Mouse (Mus musculus) CH12.LX (cell line): ENCODE results near the gene Ubb. TPM values are rescaled to one million over a fixed set of nuclear protein-coding genes. Genes with fewer than 3 reads are reported as not detected.

Source experiments
- DNase-seq: peaks from one replicate; pipeline ENCODE4 v3.0.0-alpha.2; 2013; ENCODE audit errors: extremely low read depth
- H3K27ac ChIP-seq: 2 replicates; pipeline ENCODE4 v1.5.1; 2012; ENCODE audit warnings: low read depth, mild to moderate bottlenecking, control low read depth, moderate library complexity; ENCODE audit not compliant: insufficient read depth
- H3K27me3 ChIP-seq: replicated peaks from 2 replicates; pipeline ENCODE3; 2012; ENCODE audit warnings: inconsistent platforms
- H3K36me3 ChIP-seq, 2 experiments: replicated peaks in 1 of 2; 2 replicates each; pipeline versions ENCODE3 to v1.6.1; 2012; ENCODE audit warnings: inconsistent platforms in 1 of 2, low read length in 1 of 2, mild to moderate bottlenecking in 1 of 2, mixed read lengths in 1 of 2, moderate library complexity in 1 of 2; ENCODE audit not compliant: control insufficient read depth in 1 of 2, insufficient read depth in 1 of 2
- H3K4me1 ChIP-seq, 2 experiments: 2 replicates each; pipeline ENCODE4 v1.6.1; 2012; ENCODE audit warnings: inconsistent platforms in 1 of 2, moderate library complexity in 1 of 2; ENCODE audit not compliant: insufficient read depth in 2 of 2, control insufficient read depth in 1 of 2
- H3K4me2 ChIP-seq: 2 replicates; pipeline ENCODE4 v1.6.1; 2012; ENCODE audit warnings: low read depth, mild to moderate bottlenecking, control low read depth; ENCODE audit not compliant: poor library complexity, insufficient read depth, severe bottlenecking
- H3K4me3 ChIP-seq, 3 experiments: fragments of 150-350 bp in 1 of 3; sonication (generic) in 1 of 3; replicated peaks in 1 of 3; 2 replicates each; pipeline versions ENCODE3 to v1.5.1; 2011 to 2012; ENCODE audit warnings: low read depth in 2 of 3, low read length in 2 of 3, mild to moderate bottlenecking in 2 of 3, moderate library complexity in 2 of 3, control low read depth in 1 of 3, improper control_type of control experiment in 1 of 3, inconsistent platforms in 1 of 3, mixed read lengths in 1 of 3; ENCODE audit not compliant: poor library complexity in 1 of 3
- H3K79me2 ChIP-seq: replicated peaks from 2 replicates; pipeline ENCODE4 v1.6.1; 2012; ENCODE audit warnings: mild to moderate bottlenecking, moderate library complexity; ENCODE audit not compliant: control insufficient read depth, poor library complexity, insufficient read depth, severe bottlenecking; ENCODE audit errors: extremely low read depth
- H3K9ac ChIP-seq: 2 replicates; pipeline ENCODE4 v1.6.1; 2012; ENCODE audit warnings: low read depth, mild to moderate bottlenecking, control low read depth, moderate library complexity; ENCODE audit not compliant: insufficient read depth
- H3K9me3 ChIP-seq: replicated peaks from 2 replicates; pipeline ENCODE3; 2012; ENCODE audit warnings: low read length, inconsistent platforms, mixed read lengths
- BHLHE40 ChIP-seq: IDR thresholded peaks from 2 replicates; pipeline ENCODE4 v1.6.1; 2011; ENCODE audit warnings: mild to moderate bottlenecking, low read depth, low read length, improper control_type of control experiment
- CHD2 ChIP-seq: IDR thresholded peaks from 2 replicates; pipeline ENCODE4 v1.6.1; 2011; ENCODE audit warnings: low read length, improper control_type of control experiment
- CTCF ChIP-seq, 2 experiments: IDR thresholded peaks in 1 of 2; conservative IDR thresholded peaks in 1 of 2; 2 replicates each; pipeline ENCODE4 v1.5.1; 2011 to 2012; ENCODE audit warnings: low read depth in 2 of 2, low read length in 2 of 2, improper control_type of control experiment in 1 of 2, inconsistent platforms in 1 of 2, mild to moderate bottlenecking in 1 of 2, moderate library complexity in 1 of 2
- E2F4 ChIP-seq: IDR thresholded peaks from 2 replicates; pipeline ENCODE4 v1.6.1; 2011; ENCODE audit warnings: low read depth, low read length, improper control_type of control experiment; ENCODE audit not compliant: insufficient replicate concordance
- ELF1 ChIP-seq: IDR thresholded peaks from 2 replicates; pipeline ENCODE4 v1.6.1; 2014; ENCODE audit warnings: low read depth, mild to moderate bottlenecking, inconsistent platforms, low read length, improper control_type of control experiment
- EP300 ChIP-seq: IDR thresholded peaks from 2 replicates; pipeline ENCODE4 v1.6.1; 2011; ENCODE audit warnings: low read length, improper control_type of control experiment
- ETS1 ChIP-seq: conservative IDR thresholded peaks from 2 replicates; pipeline ENCODE4 v1.6.1; 2012; ENCODE audit warnings: low read depth, mild to moderate bottlenecking, inconsistent platforms, low read length, improper control_type of control experiment, moderate library complexity
- HCFC1 ChIP-seq: IDR thresholded peaks from 2 replicates; pipeline ENCODE4 v1.6.1; 2012; ENCODE audit warnings: low read depth, mild to moderate bottlenecking, inconsistent platforms, low read length, improper control_type of control experiment
- IRF4 ChIP-seq: IDR thresholded peaks from 2 replicates; pipeline ENCODE4 v1.6.1; 2014; ENCODE audit warnings: low read depth, mild to moderate bottlenecking, inconsistent platforms, low read length, improper control_type of control experiment
- JUND ChIP-seq: conservative IDR thresholded peaks from 2 replicates; pipeline ENCODE4 v1.6.1; 2011; ENCODE audit warnings: low read depth, low read length, improper control_type of control experiment
- KAT2A ChIP-seq: IDR thresholded peaks from 2 replicates; pipeline ENCODE4 v1.6.1; 2012; ENCODE audit warnings: low read length, improper control_type of control experiment, inconsistent platforms; ENCODE audit not compliant: insufficient replicate concordance
- MAFK ChIP-seq: IDR thresholded peaks from 2 replicates; pipeline ENCODE4 v1.6.1; 2011; ENCODE audit warnings: low read length, improper control_type of control experiment; ENCODE audit not compliant: insufficient replicate concordance
- MAX ChIP-seq: IDR thresholded peaks from 2 replicates; pipeline ENCODE4 v1.6.1; 2011; ENCODE audit warnings: low read length, improper control_type of control experiment
- MAZ ChIP-seq: IDR thresholded peaks from 2 replicates; pipeline ENCODE4 v1.6.1; 2012; ENCODE audit warnings: low read depth, mild to moderate bottlenecking, inconsistent platforms, low read length, improper control_type of control experiment, moderate library complexity
- MEF2A ChIP-seq: IDR thresholded peaks from 2 replicates; pipeline ENCODE4 v1.6.1; 2014; ENCODE audit warnings: low read depth, mild to moderate bottlenecking, inconsistent platforms, low read length, improper control_type of control experiment, borderline replicate concordance
- MXI1 ChIP-seq: IDR thresholded peaks from 2 replicates; pipeline ENCODE4 v1.6.1; 2011; ENCODE audit warnings: mild to moderate bottlenecking, low read depth, low read length, improper control_type of control experiment
- MYC ChIP-seq: IDR thresholded peaks from 2 replicates; pipeline ENCODE4 v1.6.1; 2011; ENCODE audit warnings: low read depth, mild to moderate bottlenecking, improper control_type of control experiment, low read length
- NRF1 ChIP-seq: IDR thresholded peaks from 2 replicates; pipeline ENCODE4 v1.6.1; 2014; ENCODE audit warnings: low read depth, mild to moderate bottlenecking, inconsistent platforms, low read length, improper control_type of control experiment, moderate library complexity
- PAX5 ChIP-seq: IDR thresholded peaks from 2 replicates; pipeline ENCODE4 v1.6.1; 2012; ENCODE audit warnings: low read length, inconsistent platforms, mixed read lengths
- POLR2A ChIP-seq: IDR thresholded peaks from 2 replicates; pipeline ENCODE4 v1.6.1; 2011; ENCODE audit warnings: low read depth, mild to moderate bottlenecking, improper control_type of control experiment, low read length
- POLR2AphosphoS2 ChIP-seq: IDR thresholded peaks from 2 replicates; pipeline ENCODE4 v1.6.1; 2011; ENCODE audit warnings: low read depth, low read length, improper control_type of control experiment
- RAD21 ChIP-seq: IDR thresholded peaks from 2 replicates; pipeline ENCODE4 v1.6.1; 2011; ENCODE audit warnings: low read depth, mild to moderate bottlenecking, low read length, improper control_type of control experiment, moderate library complexity
- RCOR1 ChIP-seq: conservative IDR thresholded peaks from 2 replicates; pipeline ENCODE4 v1.6.1; 2012; ENCODE audit warnings: low read depth, mild to moderate bottlenecking, inconsistent platforms, low read length, improper control_type of control experiment
- SIN3A ChIP-seq: IDR thresholded peaks from 2 replicates; pipeline ENCODE4 v1.6.1; 2012; ENCODE audit warnings: low read length, improper control_type of control experiment, inconsistent platforms
- SMC3 ChIP-seq: IDR thresholded peaks from 2 replicates; pipeline ENCODE4 v1.6.1; 2011; ENCODE audit warnings: low read depth, low read length, improper control_type of control experiment
- TBP ChIP-seq: conservative IDR thresholded peaks from 2 replicates; pipeline ENCODE4 v1.6.1; 2011; ENCODE audit warnings: low read depth, low read length, improper control_type of control experiment
- TCF12 ChIP-seq: IDR thresholded peaks from 2 replicates; pipeline ENCODE4 v1.6.1; 2014; ENCODE audit warnings: low read depth, mild to moderate bottlenecking, inconsistent platforms, low read length, improper control_type of control experiment
- UBTF ChIP-seq: IDR thresholded peaks from 2 replicates; pipeline ENCODE4 v1.6.1; 2012; ENCODE audit warnings: low read depth, mild to moderate bottlenecking, inconsistent platforms, low read length, improper control_type of control experiment, moderate library complexity
- USF1 ChIP-seq: IDR thresholded peaks from 2 replicates; pipeline ENCODE4 v1.6.1; 2014; ENCODE audit warnings: low read depth, mild to moderate bottlenecking, inconsistent platforms, low read length, improper control_type of control experiment
- USF2 ChIP-seq: conservative IDR thresholded peaks from 2 replicates; pipeline ENCODE4 v1.6.1; 2011; ENCODE audit warnings: low read depth, low read length, improper control_type of control experiment
- ZKSCAN1 ChIP-seq: IDR thresholded peaks from 2 replicates; pipeline ENCODE4 v1.6.1; 2012; ENCODE audit warnings: low read depth, inconsistent platforms, low read length, improper control_type of control experiment, borderline replicate concordance
- ZMIZ1 ChIP-seq: IDR thresholded peaks from 2 replicates; pipeline ENCODE4 v1.6.1; 2012; ENCODE audit warnings: low read depth, mild to moderate bottlenecking, inconsistent platforms, low read length, improper control_type of control experiment
- ZNF384 ChIP-seq: IDR thresholded peaks from 2 replicates; pipeline ENCODE4 v1.6.1; 2012; ENCODE audit warnings: low read depth, low read length, improper control_type of control experiment, inconsistent platforms
- dilution Hi-C: fragments of 300-500 bp; cut with MboI; formaldehyde crosslinking; loops from 2 replicates; pipeline ENCODE4 v1.14.3; 2020; ENCODE audit warnings: low sequenced_read_pairs; ENCODE audit not compliant: extremely low pct_unique_long_range_greater_than_20kb, extremely low pct_ligation_motif_present
- in situ Hi-C: fragments of 300-500 bp; cut with MboI; formaldehyde crosslinking; loops from 3 replicates; pipeline ENCODE4 v1.14.3; 2019; ENCODE audit warnings: low sequenced_read_pairs, low pct_ligation_motif_present, low pct_unique_long_range_greater_than_20kb, mixed read lengths
- polyA plus RNA-seq: library from polyadenylated mRNA; unstranded; fragments of >175 nt; gene quantifications from 2 replicates; pipeline ENCODE4 v1.2.1, GENCODE M21; 2012; ENCODE audit warnings: low read depth; ENCODE audit not compliant: insufficient read length
- total RNA-seq, 2 experiments: library from RNA; depleted of rRNA; stranded (reverse); fragments of 300-350 nt in 1 of 2; fragments of >200 nt in 1 of 2; gene quantifications; 2 replicates each; pipeline ENCODE4 v1.2.3; 2012 to 2014

Ubb gene
- total and polyA plus RNA-seq, 3 experiments: 1,092 to 2,098 (median 1,487) TPM

GRCm38 (mm10) chr11:62601732-62602618, 51.0 kb downstream of the Ubb start:
- Histone ChIP-seq H3K36me3 (peaks cover 68 to 81% of the 10 kb centered on the region in 2 experiments), H3K4me1 (peaks cover 14 to 49% of the 10 kb centered on the region in 2 experiments), H3K4me3 (peak overlapping the region; percentile 28 to 68 (median 41)), H3K79me2 (peaks cover 28% of the 10 kb centered on the region), H3K9ac (peak overlapping the region; percentile 75), H3K27ac (peak overlapping the region; percentile 51; the same call in 1 of the 2 replicates), H3K4me2 (peak overlapping the region; percentile 68), H3K27me3 (no peaks in the 10 kb centered on the region), H3K9me3 (no peaks in the 10 kb centered on the region)
- in situ Hi-C loops: no loop called here
- no peak for TF ChIP-seq HCFC1
- no peak for TF ChIP-seq ZMIZ1
- no peak; the same call in 1 of the 2 replicates for TF ChIP-seq POLR2A
- TF ChIP-seq MEF2A: no peak
- peak; percentile 92 for TF ChIP-seq ZNF384
- no peak for TF ChIP-seq E2F4
- TF ChIP-seq NRF1: no peak
- no peak for TF ChIP-seq IRF4
- TF ChIP-seq BHLHE40: no peak
- TF ChIP-seq USF1: no peak
- TF ChIP-seq KAT2A: no peak
- TF ChIP-seq SIN3A: no peak
- TF ChIP-seq ELF1: no peak
- no peak for TF ChIP-seq MAZ
- TF ChIP-seq PAX5: no peak
- TF ChIP-seq TBP: 0 out of 2 replicates have a peak, but pooled peaks have one; percentile 33
- no peak for TF ChIP-seq CTCF (conservative IDR thresholded peaks at IDR 0.05 in 1 of 2, IDR thresholded peaks at IDR 0.05 in 1 of 2; ENCODE audit: low read depth in 2 of 2, low read length in 2 of 2)
- no peak for TF ChIP-seq MAFK
- no peak for TF ChIP-seq SMC3
- TF ChIP-seq EP300: no peak; the same call in 1 of the 2 replicates
- no peak; the same call in 1 of the 2 replicates for TF ChIP-seq ETS1
- no peak; the same call in 1 of the 2 replicates for TF ChIP-seq POLR2AphosphoS2
- TF ChIP-seq RCOR1: no peak
- no peak for TF ChIP-seq USF2
- no peak for TF ChIP-seq RAD21
- TF ChIP-seq MXI1: no peak
- TF ChIP-seq MYC: no peak; the same call in 1 of the 2 replicates
- no peak for TF ChIP-seq MAX
- no peak for TF ChIP-seq UBTF
- no peak for TF ChIP-seq ZKSCAN1
- no peak for TF ChIP-seq TCF12
- TF ChIP-seq CHD2: peak; percentile 58; the same call in 1 of the 2 replicates
- peak; percentile 6; the same call in 1 of the 2 replicates for TF ChIP-seq JUND
- dilution Hi-C loops: no loop called here
- DNase-seq: peak; percentile 48
